Mouse (Mus musculus) thymus, postnatal 0 days (tissue): ENCODE results near the gene Trp73. TPM values are rescaled to one million over a fixed set of nuclear protein-coding genes. Genes with fewer than 3 reads are reported as not detected.
A peak's percentile ranks its signal among the peaks of the same experiment; 100 is the strongest.

Experiments used
- DNase-seq: peaks from one replicate; pipeline ENCODE4 v3.0.0-alpha.2; 2015; ENCODE audit warnings: low spot score
- polyA plus RNA-seq: library from polyadenylated mRNA; unstranded; fragments of >200 nt; fragmentation: Nextera tagmentation; extraction: Ambion mirVana; gene quantifications from 2 replicates; pipeline ENCODE4 v1.2.1, GENCODE M21; 2015

Gene Trp73
- polyA plus RNA-seq, 1 experiment from 2014 or later: 0.55 TPM

- DNase-seq: peak; percentile 62
These were observed 34.5 kb downstream of the Trp73 start for GRCm38 (mm10) chr4:154105381-154106001.

GRCm38 (mm10) chr4:154103912-154104311 lies 36.1 kb downstream of the Trp73 start:
- no peak for DNase-seq

GRCm38 (mm10) chr4:154103386-154103785 lies 36.6 kb downstream of the Trp73 start:
- DNase-seq: no peak

- no peak for DNase-seq
These were observed 40.6 kb downstream of the Trp73 start for GRCm38 (mm10) chr4:154099361-154099760.

GRCm38 (mm10) chr4:154096111-154096510 lies 43.9 kb downstream of the Trp73 start:
- no peak for DNase-seq

GRCm38 (mm10) chr4:154093210-154093609 lies 46.8 kb downstream of the Trp73 start:
- peak; percentile 11 for DNase-seq

GRCm38 (mm10) chr4:154091356-154091755 lies 48.7 kb downstream of the Trp73 start:
- no peak for DNase-seq

- DNase-seq: no peak
These were observed 50.8 kb downstream of the Trp73 start for GRCm38 (mm10) chr4:154089205-154089604.

GRCm38 (mm10) chr4:154086436-154086835 lies 53.6 kb downstream of the Trp73 start:
- no peak for DNase-seq

- DNase-seq: no peak
These were observed 54.2 kb downstream of the Trp73 start for GRCm38 (mm10) chr4:154085856-154086255.

GRCm38 (mm10) chr4:154081974-154082373 lies 58.0 kb downstream of the Trp73 start:
- no peak for DNase-seq

- no peak for DNase-seq
These were observed 59.0 kb downstream of the Trp73 start for GRCm38 (mm10) chr4:154081021-154081420.

GRCm38 (mm10) chr4:154080211-154080610 lies 59.8 kb downstream of the Trp73 start:
- DNase-seq: no peak

GRCm38 (mm10) chr4:154071941-154072340 lies 68.1 kb downstream of the Trp73 start:
- no peak for DNase-seq

- DNase-seq: no peak
These were observed 68.5 kb downstream of the Trp73 start for GRCm38 (mm10) chr4:154071521-154071920.

- DNase-seq: no peak
These were observed 69.1 kb downstream of the Trp73 start for GRCm38 (mm10) chr4:154070896-154071295.

GRCm38 (mm10) chr4:154064827-154065773 lies 74.9 kb downstream of the Trp73 start:
- peak; percentile 29 for DNase-seq

- no peak for DNase-seq
These were observed 82.3 kb downstream of the Trp73 start for GRCm38 (mm10) chr4:154057696-154058095.

GRCm38 (mm10) chr4:154056661-154057060 lies 83.3 kb downstream of the Trp73 start:
- DNase-seq: no peak

- no peak for DNase-seq
These were observed 84.0 kb downstream of the Trp73 start for GRCm38 (mm10) chr4:154056046-154056445.

GRCm38 (mm10) chr4:154055482-154055881 lies 84.5 kb downstream of the Trp73 start:
- no peak for DNase-seq

- DNase-seq: no peak
These were observed 86.9 kb downstream of the Trp73 start for GRCm38 (mm10) chr4:154053065-154053464.

- DNase-seq: no peak
These were observed 88.6 kb downstream of the Trp73 start for GRCm38 (mm10) chr4:154051401-154051800.
